Mouse (Mus musculus): ENCODE results near the gene Nifk.

Nifk gene

GRCm38 (mm10) chr1:118380105-118380786, 58.6 kb downstream of the Nifk start:
- DNase-seq (ENCODE audit: inconsistent age in 2 of 2, low spot score in 1 of 2), result no peak
